Mouse (Mus musculus): ENCODE measurements around the gene Mustn1. TPM values are rescaled to one million over a fixed set of nuclear protein-coding genes. Genes with fewer than 3 reads are reported as not detected.

Gene Mustn1
- polyA plus RNA-seq, 1 experiment from 2014 or later, result 6.6 TPM

DNA sequence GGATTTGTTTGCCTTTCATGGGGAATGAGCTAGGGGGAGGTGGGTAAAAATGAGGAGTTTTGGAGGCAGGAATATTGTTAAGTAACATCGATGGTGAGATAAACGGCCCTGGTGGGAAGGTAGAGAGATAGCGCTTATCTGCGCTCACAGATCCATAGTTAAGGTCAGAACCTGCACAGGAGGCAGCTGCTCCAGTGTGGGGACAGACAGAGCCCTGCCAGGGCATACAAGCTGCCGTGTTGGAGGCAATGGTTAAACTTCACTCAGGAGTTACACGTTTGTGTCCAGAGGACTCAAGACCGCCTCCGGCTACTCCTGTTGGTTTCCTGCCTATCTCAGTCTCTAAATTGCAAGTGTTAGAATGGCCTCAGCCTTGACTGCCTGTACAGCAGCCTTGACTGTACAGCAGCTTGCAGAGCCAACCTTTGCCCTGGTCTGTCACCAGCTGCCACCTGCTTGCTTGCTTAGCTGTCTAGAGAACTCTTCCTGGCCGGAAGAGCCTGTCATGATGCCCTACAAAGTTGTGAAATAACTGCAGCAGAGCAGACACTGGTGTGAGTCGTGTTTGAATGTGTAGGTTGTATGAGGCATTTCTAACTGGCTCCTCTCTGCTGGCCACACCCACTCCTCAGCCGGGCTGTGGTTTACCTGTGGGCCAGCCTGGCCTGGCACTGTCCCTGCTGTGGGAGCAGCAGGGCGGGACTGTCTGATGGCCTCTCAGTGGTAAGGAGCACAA is 3.7 kb upstream of the Mustn1 start:
- H3K9me3 ChIP-seq (ENCODE audit: control insufficient read depth, low read length), result no peaks in the 10 kb centered on the region
- H3K4me2 ChIP-seq (ENCODE audit: low read length), result no peak overlapping the region
- H3K9ac ChIP-seq (ENCODE audit: low read length), result no peak overlapping the region
- DNase-seq (ENCODE audit: low spot score) (no peak), ATAC-seq (replicated peaks; ENCODE audit: low FRiP score, low TSS enrichment, low read depth) (no peak)
- H3K27ac ChIP-seq (ENCODE audit: low read depth), result no peak overlapping the region
- peaks cover 28% of the 10 kb centered on the region for H3K36me3 ChIP-seq (ENCODE audit: control insufficient read depth, insufficient read depth, low read length)
- no peak overlapping the region for H3K4me3 ChIP-seq (ENCODE audit: low read depth, low read length)
- no peaks in the 10 kb centered on the region for H3K27me3 ChIP-seq (replicated peaks; ENCODE audit: control insufficient read depth, insufficient read depth, low read length)
- peaks cover 7% of the 10 kb centered on the region for H3K4me1 ChIP-seq (replicated peaks; ENCODE audit: control insufficient read depth, insufficient read depth, low read length)
- WGBS, result 76% methylated on average over 12 of the region's 12 CpGs

DNA sequence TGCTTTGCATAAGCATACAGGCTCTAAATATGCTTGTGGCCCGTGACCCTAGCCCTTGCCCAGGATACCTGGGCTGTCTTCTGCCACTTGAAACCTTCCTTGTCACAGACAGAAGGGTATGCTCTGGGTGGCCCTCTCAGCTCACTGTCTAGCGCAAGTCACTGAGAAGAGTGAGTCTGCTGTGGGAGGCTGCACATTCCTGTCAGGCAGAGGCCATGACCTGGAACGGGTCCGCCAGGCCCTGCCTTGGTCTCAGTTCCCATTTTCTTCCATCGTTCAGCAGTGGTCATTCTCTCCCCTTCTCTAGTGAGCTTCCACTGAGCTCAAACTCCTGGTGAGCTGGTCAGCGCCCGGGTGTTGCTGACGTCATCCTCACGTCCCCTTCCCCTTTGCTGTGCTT is 3.0 kb upstream of the Mustn1 start:
- no peak overlapping the region for H3K27ac ChIP-seq (ENCODE audit: low read depth)
- peaks cover 28% of the 10 kb centered on the region for H3K36me3 ChIP-seq (ENCODE audit: control insufficient read depth, insufficient read depth, low read length)
- H3K27me3 ChIP-seq (replicated peaks; ENCODE audit: control insufficient read depth, insufficient read depth, low read length), result no peaks in the 10 kb centered on the region
- H3K4me1 ChIP-seq (replicated peaks; ENCODE audit: control insufficient read depth, insufficient read depth, low read length), result peaks cover 7% of the 10 kb centered on the region
- no peak overlapping the region for H3K4me2 ChIP-seq (ENCODE audit: low read length)
- ATAC-seq (replicated peaks; ENCODE audit: low FRiP score, low TSS enrichment, low read depth) (no peak), DNase-seq (ENCODE audit: low spot score) (no peak)
- H3K9me3 ChIP-seq (ENCODE audit: control insufficient read depth, low read length), result no peaks in the 10 kb centered on the region
- WGBS, result 83% methylated on average over 9 of the region's 9 CpGs
- H3K4me3 ChIP-seq (ENCODE audit: low read depth, low read length), result no peak overlapping the region
- H3K9ac ChIP-seq (ENCODE audit: low read length), result no peak overlapping the region

DNA sequence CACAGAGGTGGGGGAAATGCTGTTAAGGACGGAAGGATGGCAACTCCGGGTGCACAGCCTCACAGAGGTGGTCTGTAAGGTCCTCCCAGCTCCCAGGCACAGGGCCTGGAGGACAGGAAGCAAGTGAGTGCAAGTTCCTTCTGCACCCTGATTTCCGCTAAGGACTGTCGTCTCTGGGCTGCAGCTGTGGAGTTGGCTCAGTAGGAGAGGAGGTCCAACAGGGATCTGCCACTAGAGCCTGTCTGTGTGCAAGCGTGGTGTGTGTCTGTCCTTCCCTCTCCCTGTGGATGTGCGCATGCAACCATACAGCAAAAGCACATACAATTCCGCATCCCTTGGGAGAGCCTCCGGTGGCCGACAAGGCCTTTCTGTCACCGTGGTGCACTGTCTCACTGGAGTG is 2.5 kb upstream of the Mustn1 start:
- WGBS, result 86% methylated on average over 10 of the region's 10 CpGs
- Histone ChIP-seq H3K36me3 (ENCODE audit: control insufficient read depth, insufficient read depth, low read length) (peaks cover 28% of the 10 kb centered on the region), H3K9ac (ENCODE audit: low read length) (no peak overlapping the region), H3K27ac (ENCODE audit: low read depth) (no peak overlapping the region), H3K4me1 (replicated peaks; ENCODE audit: control insufficient read depth, insufficient read depth, low read length) (peaks cover 7% of the 10 kb centered on the region), H3K4me2 (ENCODE audit: low read length) (no peak overlapping the region), H3K27me3 (replicated peaks; ENCODE audit: control insufficient read depth, insufficient read depth, low read length) (no peaks in the 10 kb centered on the region), H3K4me3 (ENCODE audit: low read depth, low read length) (no peak overlapping the region), H3K9me3 (ENCODE audit: control insufficient read depth, low read length) (no peaks in the 10 kb centered on the region)
- DNase-seq (ENCODE audit: low spot score) (no peak), ATAC-seq (replicated peaks; ENCODE audit: low FRiP score, low TSS enrichment, low read depth) (no peak)

DNA sequence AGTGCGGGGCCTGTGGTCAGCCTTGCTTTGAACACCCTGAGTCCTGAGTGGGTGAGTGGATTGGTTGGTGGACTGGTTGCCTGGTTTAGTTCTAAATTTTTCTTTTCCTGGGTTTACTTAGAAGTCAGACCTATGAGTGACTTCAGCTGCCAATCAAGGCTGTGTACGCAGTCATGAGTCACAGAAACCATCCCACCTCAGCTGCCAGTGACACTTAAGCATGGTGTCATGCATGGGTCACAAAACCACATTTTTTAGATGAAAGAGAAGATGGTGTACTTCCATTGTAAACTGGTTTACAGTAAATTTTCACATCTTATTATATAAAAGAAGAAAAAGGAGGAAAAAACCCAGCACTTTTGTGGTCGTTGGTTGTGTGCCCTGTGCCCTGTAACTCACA is 1.2 kb upstream of the Mustn1 start:
- Histone ChIP-seq H3K27me3 (replicated peaks; ENCODE audit: control insufficient read depth, insufficient read depth, low read length) (no peaks in the 10 kb centered on the region), H3K9ac (ENCODE audit: low read length) (no peak overlapping the region), H3K36me3 (ENCODE audit: control insufficient read depth, insufficient read depth, low read length) (peaks cover 22% of the 10 kb centered on the region), H3K4me3 (ENCODE audit: low read depth, low read length) (no peak overlapping the region), H3K27ac (ENCODE audit: low read depth) (no peak overlapping the region), H3K9me3 (ENCODE audit: control insufficient read depth, low read length) (no peaks in the 10 kb centered on the region), H3K4me1 (replicated peaks; ENCODE audit: control insufficient read depth, insufficient read depth, low read length) (peaks cover 7% of the 10 kb centered on the region), H3K4me2 (ENCODE audit: low read length) (no peak overlapping the region)
- no peak for DNase-seq (ENCODE audit: low spot score)
- no peak for ATAC-seq (replicated peaks; ENCODE audit: low FRiP score, low TSS enrichment, low read depth)
- 88% methylated on average over 3 of the region's 3 CpGs for WGBS

DNA sequence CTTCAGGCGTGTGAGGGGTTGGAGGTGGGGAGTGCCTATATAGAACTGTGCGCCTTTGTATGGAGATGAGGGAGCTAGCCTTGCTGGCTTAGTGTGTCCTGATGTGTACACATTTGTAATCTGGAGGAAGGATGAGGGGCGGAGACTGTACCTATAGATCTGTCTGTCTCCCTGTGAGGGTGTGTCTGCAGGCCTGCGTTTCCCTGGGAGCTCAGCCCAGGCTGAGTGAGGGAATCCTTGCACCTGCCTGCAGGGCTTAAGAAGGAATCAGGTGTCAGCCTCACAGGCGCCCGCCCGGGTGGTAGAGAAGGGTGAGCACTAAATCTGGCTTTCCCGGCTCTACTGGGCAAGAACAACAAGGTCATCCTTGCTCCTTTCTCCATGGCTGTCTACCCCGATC is 794 bp downstream of the Mustn1 start:
- Histone ChIP-seq H3K9me3 (ENCODE audit: control insufficient read depth, low read length) (no peaks in the 10 kb centered on the region), H3K36me3 (ENCODE audit: control insufficient read depth, insufficient read depth, low read length) (peaks cover 11% of the 10 kb centered on the region), H3K27ac (ENCODE audit: low read depth) (peak overlapping the region; percentile 70), H3K4me3 (ENCODE audit: low read depth, low read length) (no peak overlapping the region), H3K27me3 (replicated peaks; ENCODE audit: control insufficient read depth, insufficient read depth, low read length) (no peaks in the 10 kb centered on the region), H3K4me1 (replicated peaks; ENCODE audit: control insufficient read depth, insufficient read depth, low read length) (peaks cover 7% of the 10 kb centered on the region), H3K9ac (ENCODE audit: low read length) (no peak overlapping the region), H3K4me2 (ENCODE audit: low read length) (no peak overlapping the region)
- WGBS, result 44% methylated on average over 9 of the region's 9 CpGs
- DNase-seq (ENCODE audit: low spot score) (no peak), ATAC-seq (replicated peaks; ENCODE audit: low FRiP score, low TSS enrichment, low read depth) (peak; percentile 57)

DNA sequence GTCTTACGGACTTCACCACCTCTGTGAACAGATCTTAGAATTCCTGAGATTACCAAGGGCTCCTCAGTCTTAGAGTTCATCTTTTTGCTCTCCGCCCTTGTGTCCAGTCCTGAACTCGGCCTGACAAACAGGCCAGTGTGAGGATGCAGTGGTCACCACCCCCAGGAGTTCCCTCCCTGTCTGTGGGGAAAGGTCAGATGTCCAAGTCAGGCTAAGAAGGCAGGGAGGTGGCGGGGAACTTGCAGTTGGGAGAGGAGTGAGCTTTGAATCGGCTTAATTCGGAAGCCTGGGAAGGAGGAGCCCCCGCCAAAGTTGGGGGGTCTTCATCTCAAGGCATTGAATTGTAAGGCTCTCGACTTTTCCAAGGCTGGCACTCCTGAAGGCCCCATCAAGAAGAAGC is 1.3 kb downstream of the Mustn1 start:
- Histone ChIP-seq H3K9me3 (ENCODE audit: control insufficient read depth, low read length) (no peaks in the 10 kb centered on the region), H3K36me3 (ENCODE audit: control insufficient read depth, insufficient read depth, low read length) (peaks cover 8% of the 10 kb centered on the region), H3K4me2 (ENCODE audit: low read length) (no peak overlapping the region), H3K27me3 (replicated peaks; ENCODE audit: control insufficient read depth, insufficient read depth, low read length) (no peaks in the 10 kb centered on the region), H3K27ac (ENCODE audit: low read depth) (no peak overlapping the region), H3K4me1 (replicated peaks; ENCODE audit: control insufficient read depth, insufficient read depth, low read length) (peaks cover 7% of the 10 kb centered on the region), H3K4me3 (ENCODE audit: low read depth, low read length) (no peak overlapping the region), H3K9ac (ENCODE audit: low read length) (no peak overlapping the region)
- WGBS, result 73% methylated on average over 8 of the region's 8 CpGs
- no peak for DNase-seq (ENCODE audit: low spot score)
- ATAC-seq (replicated peaks; ENCODE audit: low FRiP score, low TSS enrichment, low read depth), result no peak

DNA sequence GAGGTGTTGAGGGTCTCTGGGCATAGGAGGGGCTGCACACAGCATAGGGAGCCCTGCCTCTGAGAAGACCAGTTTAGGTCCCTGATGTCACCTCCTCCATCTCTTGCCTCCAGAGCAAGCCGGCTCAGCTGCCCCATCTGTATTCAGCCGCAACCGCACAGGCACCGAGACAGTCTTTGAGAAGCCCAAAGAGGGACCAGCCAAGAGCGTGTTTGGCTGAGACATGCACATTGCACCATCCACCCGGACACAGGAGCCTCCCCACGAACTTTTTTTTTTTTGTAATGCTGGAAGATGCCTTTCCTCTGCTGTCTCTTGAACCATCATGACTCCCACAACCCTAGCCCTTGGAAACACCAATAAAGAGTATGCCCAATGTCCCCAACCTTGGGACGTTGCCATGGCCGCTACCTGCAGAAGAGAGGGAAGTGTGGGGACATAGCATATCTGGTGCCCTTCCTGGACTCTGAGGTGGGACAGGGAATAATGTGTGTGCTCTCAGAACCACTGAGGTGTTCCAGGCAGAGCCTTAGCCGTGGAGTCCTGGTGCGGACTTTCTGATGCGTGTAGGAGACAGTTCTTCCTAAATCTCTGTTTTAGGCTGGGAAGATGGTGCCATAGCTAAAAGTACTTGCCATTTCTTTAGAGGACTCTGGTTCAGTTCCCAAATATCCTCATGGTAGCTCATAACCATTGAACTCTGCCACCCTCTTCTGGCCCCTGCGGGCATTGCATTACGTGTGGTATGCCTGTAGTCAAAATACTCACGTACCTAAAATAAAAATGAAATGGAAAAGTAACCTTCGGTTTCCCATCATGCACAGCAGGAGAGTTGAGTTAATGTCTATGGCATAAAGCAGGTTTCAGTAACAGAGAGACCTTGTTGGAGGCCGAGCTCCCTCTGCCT is 2.1 kb downstream of the Mustn1 start:
- whole genome bisulfite sequencing, result 84% methylated on average over 17 of the region's 17 CpGs
- Histone ChIP-seq H3K27ac (ENCODE audit: low read depth) (no peak overlapping the region), H3K4me2 (ENCODE audit: low read length) (no peak overlapping the region), H3K36me3 (ENCODE audit: control insufficient read depth, insufficient read depth, low read length) (no peaks in the 10 kb centered on the region; the same call in 1 of the 2 replicates), H3K4me1 (replicated peaks; ENCODE audit: control insufficient read depth, insufficient read depth, low read length) (peaks cover 7% of the 10 kb centered on the region), H3K9me3 (ENCODE audit: control insufficient read depth, low read length) (no peaks in the 10 kb centered on the region), H3K4me3 (ENCODE audit: low read depth, low read length) (no peak overlapping the region), H3K9ac (ENCODE audit: low read length) (no peak overlapping the region), H3K27me3 (replicated peaks; ENCODE audit: control insufficient read depth, insufficient read depth, low read length) (no peaks in the 10 kb centered on the region)
- DNase-seq (ENCODE audit: low spot score) (no peak), ATAC-seq (replicated peaks; ENCODE audit: low FRiP score, low TSS enrichment, low read depth) (no peak)

DNA sequence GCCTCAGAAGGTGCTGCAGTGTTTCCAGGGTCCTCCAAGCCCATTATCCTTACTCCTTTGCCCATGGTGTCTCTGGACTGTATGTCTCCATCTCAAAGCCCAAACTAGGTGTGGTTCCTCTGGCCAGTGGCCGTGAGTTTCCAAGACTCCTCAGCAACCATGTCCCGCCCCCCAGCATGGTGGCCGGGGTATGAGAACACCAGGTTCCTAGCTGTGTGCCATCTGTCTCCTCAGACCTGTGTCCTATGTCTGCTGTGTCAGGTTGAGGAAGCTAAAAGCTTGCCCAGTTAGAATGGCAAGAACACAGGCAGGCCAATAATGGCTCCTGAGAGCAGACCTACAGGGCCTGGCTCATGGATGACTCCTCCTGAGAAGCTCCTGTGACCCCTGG is 2.7 kb downstream of the Mustn1 start:
- Histone ChIP-seq H3K4me2 (ENCODE audit: low read length) (no peak overlapping the region), H3K4me3 (ENCODE audit: low read depth, low read length) (no peak overlapping the region), H3K4me1 (replicated peaks; ENCODE audit: control insufficient read depth, insufficient read depth, low read length) (peaks cover 7% of the 10 kb centered on the region), H3K9ac (ENCODE audit: low read length) (no peak overlapping the region), H3K36me3 (ENCODE audit: control insufficient read depth, insufficient read depth, low read length) (no peaks in the 10 kb centered on the region), H3K27ac (ENCODE audit: low read depth) (no peak overlapping the region), H3K27me3 (replicated peaks; ENCODE audit: control insufficient read depth, insufficient read depth, low read length) (no peaks in the 10 kb centered on the region), H3K9me3 (ENCODE audit: control insufficient read depth, low read length) (no peaks in the 10 kb centered on the region)
- WGBS, result 87% methylated on average over 3 of the region's 3 CpGs
- no peak for DNase-seq (ENCODE audit: low spot score)
- ATAC-seq (replicated peaks; ENCODE audit: low FRiP score, low TSS enrichment, low read depth), result no peak

All from intestine, embryonic 14.5 days (tissue).